Mouse (Mus musculus): ENCODE measurements around the gene Hexa. TPM values are rescaled to one million over a fixed set of nuclear protein-coding genes. Genes with fewer than 3 reads are reported as not detected.

Gene Hexa
- polyA plus RNA-seq (2015; fragmentation: Nextera tagmentation; extraction: Ambion mirVana) = 59.9 and 64.3 TPM in 2 replicates

DNA sequence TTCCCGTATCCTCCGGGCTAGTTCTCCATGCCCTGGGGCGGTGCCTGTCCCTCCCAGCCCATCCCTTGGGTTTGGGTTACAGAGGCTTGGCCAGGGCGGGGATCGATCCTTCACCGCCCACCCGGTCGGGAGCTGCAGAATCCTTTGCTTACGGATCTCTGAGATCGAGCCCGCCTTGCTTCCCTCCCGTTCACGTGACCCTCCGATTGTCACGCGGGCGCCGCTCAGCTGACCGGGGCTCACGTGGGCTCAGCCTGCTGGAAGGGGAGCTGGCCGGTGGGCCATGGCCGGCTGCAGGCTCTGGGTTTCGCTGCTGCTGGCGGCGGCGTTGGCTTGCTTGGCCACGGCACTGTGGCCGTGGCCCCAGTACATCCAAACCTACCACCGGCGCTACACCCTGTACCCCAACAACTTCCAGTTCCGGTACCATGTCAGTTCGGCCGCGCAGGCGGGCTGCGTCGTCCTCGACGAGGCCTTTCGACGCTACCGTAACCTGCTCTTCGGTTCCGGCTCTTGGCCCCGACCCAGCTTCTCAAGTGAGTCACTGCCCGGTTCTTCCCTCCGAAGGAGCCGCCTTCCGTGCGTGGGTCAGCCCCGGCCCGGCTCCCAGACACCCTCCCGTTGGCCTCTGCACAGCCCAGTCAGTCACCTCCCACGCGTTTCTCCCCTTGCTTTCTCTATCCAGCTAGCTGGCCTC is at the start of gene Hexa, which contains the start of gene Tmem202:
Gene Hexa, plus strand, starts transcription at position 100 of the 697 bp plus-strand sequence.
Gene Tmem202, minus strand, starts transcription at position 407 of the 697 bp plus-strand sequence.
- Histone ChIP-seq H3K4me1 (peaks cover 28% of the 10 kb centered on the region), H3K9me3 (replicated peaks) (no peaks in the 10 kb centered on the region), H3K4me3 (replicated peaks) (peak within 1 kb of the TSS; percentile 65), H3K27me3 (replicated peaks) (peaks cover 6% of the 10 kb centered on the region; the same call in 1 of the 2 replicates), H3K36me3 (no peaks in the 10 kb centered on the region), H3K4me2 (peak within 1 kb of the TSS; percentile 88), H3K9ac (replicated peaks) (peak within 1 kb of the TSS; percentile 73), H3K27ac (replicated peaks) (peak within 1 kb of the TSS; percentile 52; the same call in 1 of the 2 replicates)
- peak; percentile 94 for ATAC-seq (ENCODE audit: low FRiP score)
- 3% methylated on average over 55 of the region's 55 CpGs for WGBS

DNA sequence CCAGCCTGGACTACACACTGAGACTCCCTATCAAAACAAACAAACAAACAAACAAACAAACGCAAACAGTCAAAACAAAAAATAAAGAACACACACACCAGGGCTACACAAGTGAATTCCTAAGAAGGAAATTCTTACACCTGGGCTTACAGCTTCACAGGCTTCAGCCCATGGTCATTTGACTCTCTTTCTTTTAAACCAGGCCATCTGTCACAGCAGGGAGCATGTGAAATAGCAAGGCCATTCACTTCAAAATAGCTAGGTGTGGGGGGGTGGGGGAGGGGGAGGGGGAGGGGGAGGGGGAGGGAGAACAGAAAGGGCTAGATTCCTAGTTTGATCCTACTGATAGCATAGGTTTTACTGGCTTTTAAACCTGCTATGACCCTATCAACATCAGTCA is 31.2 kb upstream of the Hexa start:
- no peak overlapping the region for H3K27ac ChIP-seq (replicated peaks)
- H3K4me3 ChIP-seq (replicated peaks) = no peak overlapping the region
- no peak overlapping the region for H3K4me2 ChIP-seq
- H3K27me3 ChIP-seq (replicated peaks) = no peaks in the 10 kb centered on the region
- no peaks in the 10 kb centered on the region for H3K4me1 ChIP-seq
- no peak for ATAC-seq (ENCODE audit: low FRiP score)
- 52% methylated on average over 1 of the region's 1 CpGs for WGBS
- H3K9me3 ChIP-seq (replicated peaks) = no peaks in the 10 kb centered on the region
- no peaks in the 10 kb centered on the region for H3K36me3 ChIP-seq
- H3K9ac ChIP-seq (replicated peaks) = no peak overlapping the region

DNA sequence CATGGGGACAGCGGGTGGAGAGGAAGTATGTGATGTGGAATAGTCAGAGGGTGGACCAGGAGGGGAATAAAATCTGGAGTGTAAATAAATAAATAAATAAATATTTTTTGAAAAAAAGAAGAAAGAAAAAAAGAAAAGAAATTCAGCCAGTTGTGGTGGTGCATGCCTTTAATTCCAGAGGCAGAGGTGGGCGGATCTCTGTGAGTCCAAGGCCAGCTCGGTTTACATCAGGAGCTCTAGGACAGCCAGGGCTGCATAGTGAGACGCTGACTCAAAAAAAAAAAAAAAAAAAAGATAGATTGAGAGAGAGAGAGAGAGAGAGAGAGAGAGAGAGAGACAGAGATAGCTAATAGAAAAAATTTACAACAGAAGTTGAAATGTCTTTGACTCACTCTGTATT is 27.0 kb upstream of the Hexa start:
- 55% methylated on average over 4 of the region's 4 CpGs for WGBS
- no peaks in the 10 kb centered on the region for H3K9me3 ChIP-seq (replicated peaks)
- no peaks in the 10 kb centered on the region for H3K4me1 ChIP-seq
- no peak for ATAC-seq (ENCODE audit: low FRiP score)
- H3K27ac ChIP-seq (replicated peaks) = no peak overlapping the region
- no peaks in the 10 kb centered on the region for H3K36me3 ChIP-seq
- H3K9ac ChIP-seq (replicated peaks) = no peak overlapping the region
- no peaks in the 10 kb centered on the region for H3K27me3 ChIP-seq (replicated peaks)
- no peak overlapping the region for H3K4me2 ChIP-seq
- H3K4me3 ChIP-seq (replicated peaks) = no peak overlapping the region

DNA sequence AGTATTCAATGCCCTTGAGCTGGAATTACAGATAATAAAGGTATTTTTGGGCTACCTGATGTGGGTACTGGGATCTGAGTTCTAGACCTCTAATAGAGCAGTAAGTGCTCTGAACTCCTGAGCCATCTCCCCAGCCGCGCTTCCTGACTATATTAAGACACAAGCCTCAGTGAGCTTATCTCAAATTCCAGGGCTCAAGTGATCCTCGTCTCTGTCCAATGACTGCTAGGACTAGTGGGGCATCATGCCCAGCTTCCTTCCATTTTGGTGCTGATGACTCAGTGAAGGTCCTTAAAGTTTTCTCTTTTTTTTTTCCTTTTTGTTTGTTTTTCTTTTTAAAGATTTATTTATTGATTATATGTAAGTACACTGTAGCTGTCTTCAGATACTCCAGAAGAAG is 24.3 kb upstream of the Hexa start:
- Histone ChIP-seq H3K4me1 (no peaks in the 10 kb centered on the region), H3K36me3 (no peaks in the 10 kb centered on the region), H3K9ac (replicated peaks) (no peak overlapping the region), H3K27ac (replicated peaks) (no peak overlapping the region), H3K4me2 (no peak overlapping the region), H3K27me3 (replicated peaks) (no peaks in the 10 kb centered on the region), H3K4me3 (replicated peaks) (no peak overlapping the region), H3K9me3 (replicated peaks) (no peaks in the 10 kb centered on the region)
- 82% methylated on average over 3 of the region's 3 CpGs for WGBS
- no peak for ATAC-seq (ENCODE audit: low FRiP score)

DNA sequence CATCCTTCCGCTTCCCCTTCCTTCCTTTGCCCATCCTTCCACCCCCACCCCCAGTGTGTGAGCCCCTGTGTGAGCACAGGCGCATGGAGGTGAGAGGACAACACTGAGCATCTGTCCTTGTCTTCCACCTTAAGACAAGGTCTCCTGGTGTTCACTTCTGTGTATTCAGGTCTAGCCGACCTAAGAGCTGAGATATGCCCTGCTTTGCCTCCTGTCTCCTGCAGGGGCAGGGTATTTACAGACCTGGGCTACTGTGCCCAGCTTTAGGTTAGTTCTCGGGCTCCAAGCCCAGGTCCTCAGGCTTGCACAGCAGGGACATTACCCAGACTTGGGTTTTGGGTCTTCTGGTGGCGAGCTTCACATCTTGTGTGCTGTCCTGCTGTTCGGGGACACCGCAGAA is 22.2 kb upstream of the Hexa start:
- Histone ChIP-seq H3K4me3 (replicated peaks) (no peak overlapping the region), H3K27ac (replicated peaks) (no peak overlapping the region), H3K9me3 (replicated peaks) (no peaks in the 10 kb centered on the region), H3K4me2 (no peak overlapping the region), H3K36me3 (no peaks in the 10 kb centered on the region), H3K4me1 (no peaks in the 10 kb centered on the region), H3K9ac (replicated peaks) (no peak overlapping the region), H3K27me3 (replicated peaks) (no peaks in the 10 kb centered on the region)
- 62% methylated on average over 7 of the region's 7 CpGs for WGBS
- ATAC-seq (ENCODE audit: low FRiP score) = no peak

DNA sequence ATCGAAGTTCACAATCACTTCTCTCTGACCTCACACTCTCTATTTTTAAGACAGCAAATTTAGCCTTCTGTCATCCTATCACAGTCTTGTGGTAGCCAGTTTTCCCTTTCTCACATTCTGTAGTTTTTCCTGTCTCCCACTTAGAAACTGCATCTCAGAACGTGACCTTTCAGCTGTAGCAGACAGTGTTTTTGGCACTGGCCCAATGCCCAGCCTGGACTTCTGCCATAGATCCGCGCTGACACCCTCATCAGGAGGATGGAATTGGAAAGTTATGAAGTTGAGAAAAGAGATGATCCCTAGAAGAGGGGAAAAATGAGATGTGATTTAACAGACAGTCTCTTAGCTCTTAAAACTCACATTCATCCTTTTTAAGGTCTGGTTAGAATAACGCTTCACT is 20.4 kb upstream of the Hexa start:
- H3K27me3 ChIP-seq (replicated peaks) = no peaks in the 10 kb centered on the region

DNA sequence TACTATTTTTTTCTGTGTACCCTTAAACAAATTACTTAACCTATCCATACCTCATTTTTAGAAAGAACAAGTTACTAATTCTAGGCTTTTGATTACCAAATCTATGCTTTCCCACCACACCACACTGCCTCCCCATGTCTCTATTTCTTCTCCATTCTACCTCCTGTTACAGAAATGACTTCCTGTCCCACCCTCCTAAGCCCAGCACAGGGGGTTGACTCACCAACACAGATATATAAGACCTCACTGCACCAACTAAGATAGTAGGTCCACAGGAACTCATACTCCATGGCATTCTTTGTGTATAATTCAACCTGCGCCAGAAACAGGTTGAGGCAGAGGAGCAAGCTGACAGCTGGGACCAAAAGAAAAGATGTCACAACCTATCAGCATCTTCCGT is 19.9 kb upstream of the Hexa start:
- Histone ChIP-seq H3K9me3 (replicated peaks) (no peaks in the 10 kb centered on the region), H3K27me3 (replicated peaks) (no peaks in the 10 kb centered on the region), H3K27ac (replicated peaks) (no peak overlapping the region), H3K36me3 (no peaks in the 10 kb centered on the region), H3K4me2 (no peak overlapping the region), H3K9ac (replicated peaks) (no peak overlapping the region), H3K4me3 (replicated peaks) (no peak overlapping the region), H3K4me1 (no peaks in the 10 kb centered on the region)
- no peak for ATAC-seq (ENCODE audit: low FRiP score)
- WGBS = 86% methylated on average over 2 of the region's 2 CpGs

More for the DNA sequence above, 20.4 kb upstream of the Hexa start:
- Histone ChIP-seq H3K36me3 (no peaks in the 10 kb centered on the region), H3K9me3 (replicated peaks) (no peaks in the 10 kb centered on the region), H3K4me1 (no peaks in the 10 kb centered on the region), H3K4me3 (replicated peaks) (no peak overlapping the region), H3K9ac (replicated peaks) (no peak overlapping the region), H3K4me2 (no peak overlapping the region), H3K27ac (replicated peaks) (no peak overlapping the region)
- WGBS = 72% methylated on average over 5 of the region's 5 CpGs
- ATAC-seq (ENCODE audit: low FRiP score) = no peak

DNA sequence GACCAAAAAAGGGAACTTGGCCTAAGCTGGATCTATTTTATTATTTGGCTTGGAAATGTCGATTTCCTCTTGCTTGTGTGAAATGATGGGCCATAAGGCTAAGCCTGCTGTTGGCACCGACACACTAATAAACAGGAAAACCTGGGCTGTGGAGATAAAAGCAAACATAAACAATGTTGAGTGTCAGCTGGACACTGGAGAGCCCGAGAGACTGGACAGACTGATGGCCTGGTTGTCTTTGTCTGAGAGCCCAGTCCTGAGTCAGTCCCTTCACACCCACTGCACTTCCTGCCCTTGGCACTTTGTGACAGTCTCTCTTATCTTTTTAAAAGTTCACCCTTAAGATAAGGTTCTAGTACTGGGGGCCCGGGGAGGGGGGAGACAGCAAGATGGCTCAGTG is 16.4 kb upstream of the Hexa start:
- H3K4me3 ChIP-seq (replicated peaks) = no peak overlapping the region
- no peaks in the 10 kb centered on the region for H3K9me3 ChIP-seq (replicated peaks)
- H3K27me3 ChIP-seq (replicated peaks) = no peaks in the 10 kb centered on the region
- no peak for ATAC-seq (ENCODE audit: low FRiP score)
- no peak overlapping the region for H3K27ac ChIP-seq (replicated peaks)
- H3K36me3 ChIP-seq = no peaks in the 10 kb centered on the region
- H3K9ac ChIP-seq (replicated peaks) = no peak overlapping the region
- no peaks in the 10 kb centered on the region for H3K4me1 ChIP-seq
- WGBS = 73% methylated on average over 4 of the region's 4 CpGs
- no peak overlapping the region for H3K4me2 ChIP-seq

DNA sequence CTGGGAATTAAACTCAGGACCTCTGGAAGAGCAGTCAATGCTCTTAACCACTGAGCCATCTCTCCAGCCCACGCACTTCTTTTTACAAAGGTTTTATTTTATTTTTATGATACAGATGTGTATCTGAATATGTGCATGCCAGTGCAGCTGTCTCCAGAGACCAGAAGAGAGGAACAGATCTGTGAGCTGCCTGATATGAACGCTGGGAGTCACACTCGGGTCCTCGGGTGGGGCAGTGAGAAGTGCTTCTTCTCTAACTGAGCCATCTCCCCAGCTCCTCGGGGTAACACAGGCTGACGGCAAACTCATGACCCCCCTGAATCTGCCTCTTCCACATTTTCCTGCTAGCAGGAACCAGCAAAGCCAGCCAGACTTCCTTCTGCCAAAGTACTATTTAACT is 12.6 kb upstream of the Hexa start:
- 84% methylated on average over 6 of the region's 6 CpGs for WGBS
- Histone ChIP-seq H3K9ac (replicated peaks) (no peak overlapping the region), H3K4me3 (replicated peaks) (no peak overlapping the region), H3K9me3 (replicated peaks) (no peaks in the 10 kb centered on the region), H3K27me3 (replicated peaks) (no peaks in the 10 kb centered on the region), H3K4me2 (no peak overlapping the region), H3K36me3 (no peaks in the 10 kb centered on the region), H3K4me1 (no peaks in the 10 kb centered on the region), H3K27ac (replicated peaks) (no peak overlapping the region)
- no peak for ATAC-seq (ENCODE audit: low FRiP score)

DNA sequence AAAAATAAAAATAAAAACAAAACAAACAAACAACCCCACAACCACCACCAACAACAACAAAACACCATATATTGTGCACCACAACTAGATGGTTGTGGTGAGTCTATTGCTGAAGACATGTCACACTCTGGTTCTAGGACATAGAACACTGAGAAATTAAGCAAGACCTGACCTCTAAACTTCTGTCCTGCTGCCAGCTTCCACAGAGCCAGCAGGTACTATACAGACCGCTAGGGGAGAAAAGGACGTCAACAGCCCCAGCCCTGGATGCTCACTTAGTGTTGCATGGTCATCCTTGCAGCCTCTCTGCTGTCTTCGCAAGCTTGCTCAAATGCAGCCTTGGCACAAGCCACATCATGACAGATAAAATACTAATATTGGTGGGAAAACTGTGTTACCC is 11.8 kb upstream of the Hexa start:
- no peak overlapping the region for H3K4me3 ChIP-seq (replicated peaks)
- no peak overlapping the region for H3K4me2 ChIP-seq
- H3K27me3 ChIP-seq (replicated peaks) = no peaks in the 10 kb centered on the region
- H3K9me3 ChIP-seq (replicated peaks) = no peaks in the 10 kb centered on the region
- no peak for ATAC-seq (ENCODE audit: low FRiP score)
- H3K9ac ChIP-seq (replicated peaks) = no peak overlapping the region
- no peaks in the 10 kb centered on the region for H3K4me1 ChIP-seq
- WGBS = 92% methylated on average over 3 of the region's 3 CpGs
- H3K27ac ChIP-seq (replicated peaks) = no peak overlapping the region
- no peaks in the 10 kb centered on the region for H3K36me3 ChIP-seq

DNA sequence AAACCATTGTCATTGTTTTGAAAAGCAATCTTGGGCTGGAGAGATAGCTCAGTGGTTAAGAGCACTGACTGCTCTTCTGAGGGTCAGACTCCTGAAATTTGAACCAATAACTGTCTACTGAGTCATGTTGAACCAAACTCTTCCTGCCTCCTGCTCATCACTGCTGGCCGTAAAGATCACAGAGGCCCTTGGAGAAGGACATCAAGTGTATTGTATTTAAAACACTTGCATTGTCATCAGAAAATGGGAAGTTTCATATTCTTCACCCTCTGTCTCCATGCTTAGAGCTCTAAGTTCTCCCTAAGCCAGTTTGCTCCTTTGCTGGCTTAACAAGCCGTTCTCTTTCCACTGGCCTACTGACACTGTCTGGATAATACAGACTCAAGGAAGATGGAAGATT is 11.1 kb upstream of the Hexa start:
- no peaks in the 10 kb centered on the region for H3K4me1 ChIP-seq
- 93% methylated on average over 2 of the region's 2 CpGs for WGBS

DNA sequence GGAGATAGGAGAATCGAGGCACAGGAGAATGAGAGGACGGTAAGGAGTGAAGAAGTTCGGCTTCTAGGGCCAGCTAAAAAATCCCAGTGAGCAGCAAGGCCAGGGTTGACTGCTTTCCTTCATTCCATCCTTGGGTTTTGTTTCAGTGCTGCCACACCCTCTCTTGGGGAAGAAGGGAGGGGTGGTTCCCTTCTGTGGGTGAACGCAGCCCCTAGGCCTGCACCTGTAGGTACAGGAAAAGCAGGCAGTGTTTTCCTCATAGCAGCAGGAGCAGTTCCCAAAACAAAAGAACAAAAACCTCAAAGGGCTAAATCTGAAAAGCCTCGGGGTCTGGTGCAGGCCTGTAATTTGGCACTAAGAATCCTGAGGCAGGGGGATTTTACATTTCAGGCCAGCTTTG is 7.7 kb upstream of the Hexa start:
- no peaks in the 10 kb centered on the region for H3K27me3 ChIP-seq (replicated peaks)

More for the DNA sequence above, 11.1 kb upstream of the Hexa start:
- no peak overlapping the region for H3K4me3 ChIP-seq (replicated peaks)
- no peaks in the 10 kb centered on the region for H3K9me3 ChIP-seq (replicated peaks)
- H3K27ac ChIP-seq (replicated peaks) = no peak overlapping the region
- H3K27me3 ChIP-seq (replicated peaks) = no peaks in the 10 kb centered on the region
- no peak for ATAC-seq (ENCODE audit: low FRiP score)
- H3K36me3 ChIP-seq = no peaks in the 10 kb centered on the region
- no peak overlapping the region for H3K9ac ChIP-seq (replicated peaks)
- no peak overlapping the region for H3K4me2 ChIP-seq

More for the DNA sequence above, 7.7 kb upstream of the Hexa start:
- Histone ChIP-seq H3K9me3 (replicated peaks) (no peaks in the 10 kb centered on the region), H3K4me3 (replicated peaks) (no peak overlapping the region), H3K9ac (replicated peaks) (no peak overlapping the region), H3K4me1 (no peaks in the 10 kb centered on the region), H3K4me2 (no peak overlapping the region), H3K27ac (replicated peaks) (no peak overlapping the region), H3K36me3 (no peaks in the 10 kb centered on the region)
- WGBS = 38% methylated on average over 5 of the region's 5 CpGs
- no peak for ATAC-seq (ENCODE audit: low FRiP score)
